Mouse (Mus musculus) intestine, embryonic 16.5 days (tissue): ENCODE data around the gene Mus81. TPM values are rescaled to one million over a fixed set of nuclear protein-coding genes. Genes with fewer than 3 reads are reported as not detected.
A peak's percentile ranks its signal among the peaks of the same experiment; 100 is the strongest.

Source experiments
- ATAC-seq: fragments of 200-750 bp; cut with Nextera tagmentation; 2 replicates; pipeline ENCODE4 v1.8.0; 2017; ENCODE audit warnings: moderate TSS enrichment, moderate library complexity
- H3K27ac ChIP-seq: fragments of 300-500 bp; sonication (generic); 2 replicates; pipeline ENCODE4 v1.5.1; 2014; ENCODE audit warnings: mild to moderate bottlenecking, low read length
- H3K27me3 ChIP-seq: fragments of 300-500 bp; sonication (generic); replicated peaks from 2 replicates; pipeline ENCODE4 v1.6.1; 2014; ENCODE audit warnings: low read length, control low read depth, mixed read lengths; ENCODE audit not compliant: control insufficient read depth, insufficient read depth
- H3K36me3 ChIP-seq: fragments of 300-500 bp; sonication (generic); 2 replicates; pipeline ENCODE4 v1.6.1; 2014; ENCODE audit warnings: low read length, control low read depth; ENCODE audit not compliant: control insufficient read depth, insufficient read depth
- H3K4me1 ChIP-seq: fragments of 300-500 bp; sonication (generic); 2 replicates; pipeline ENCODE4 v1.6.1; 2014; ENCODE audit warnings: low read length, control low read depth, mixed read lengths; ENCODE audit not compliant: control insufficient read depth, insufficient read depth
- H3K4me2 ChIP-seq: fragments of 300-500 bp; sonication (generic); 2 replicates; pipeline ENCODE4 v1.6.1; 2014; ENCODE audit warnings: low read depth, low read length, control low read depth
- H3K4me3 ChIP-seq: fragments of 300-500 bp; sonication (generic); 2 replicates; pipeline ENCODE4 v1.5.1; 2014; ENCODE audit warnings: mild to moderate bottlenecking, low read length
- H3K9ac ChIP-seq: fragments of 300-500 bp; sonication (generic); 2 replicates; pipeline ENCODE4 v1.6.1; 2014; ENCODE audit warnings: low read depth, low read length
- H3K9me3 ChIP-seq: fragments of 300-500 bp; sonication (generic); 2 replicates; pipeline ENCODE4 v1.6.1; 2016; ENCODE audit warnings: low read length, control low read depth; ENCODE audit not compliant: control insufficient read depth
- WGBS: fragments of 180-500 bp; shearing (Covaris S2); extraction: QIAGEN DNeasy Blood & Tissue Kit; methylation state at CpG from one replicate; pipeline ENCODE4 v1.1.7; 2014; 5-methylcytosine and 5-hydroxymethylcytosine counted together
- polyA plus RNA-seq: library from polyadenylated mRNA; unstranded; fragments of >200 nt; fragmentation: Nextera tagmentation; extraction: Ambion mirVana; gene quantifications from 2 replicates; pipeline ENCODE4 v1.2.1, GENCODE M21; 2015

Gene Mus81
- polyA plus RNA-seq, 1 experiment from 2014 or later = 36.5 TPM

GRCm38 (mm10) chr19:5455037-5455436 lies 33.2 kb downstream of the Mus81 start:
- Histone ChIP-seq H3K9me3 (no peaks in the 10 kb centered on the region), H3K4me2 (peak overlapping the region; percentile 98), H3K27me3 (peaks cover 5% of the 10 kb centered on the region), H3K9ac (peak overlapping the region; percentile 85; the same call in 1 of the 2 replicates), H3K36me3 (no peaks in the 10 kb centered on the region; the same call in 1 of the 2 replicates), H3K4me3 (peak overlapping the region; percentile 65), H3K4me1 (peaks cover 22% of the 10 kb centered on the region), H3K27ac (no peak overlapping the region)
- ATAC-seq = no peak
- WGBS = 82% methylated on average over 12 of the region's 12 CpGs

GRCm38 (mm10) chr19:5451766-5452165 lies 36.4 kb downstream of the Mus81 start:
- Histone ChIP-seq H3K27ac (no peak overlapping the region), H3K27me3 (peaks cover 28% of the 10 kb centered on the region), H3K4me1 (peaks cover 30% of the 10 kb centered on the region), H3K4me3 (no peak overlapping the region), H3K9ac (no peak overlapping the region), H3K4me2 (no peak overlapping the region), H3K9me3 (no peaks in the 10 kb centered on the region), H3K36me3 (no peaks in the 10 kb centered on the region; the same call in 1 of the 2 replicates)
- WGBS = 80% methylated on average over 6 of the region's 6 CpGs
- no peak for ATAC-seq

- Histone ChIP-seq H3K27ac (no peak overlapping the region), H3K27me3 (peaks cover 28% of the 10 kb centered on the region), H3K9me3 (no peaks in the 10 kb centered on the region), H3K36me3 (no peaks in the 10 kb centered on the region; the same call in 1 of the 2 replicates), H3K4me1 (peaks cover 10% of the 10 kb centered on the region), H3K4me2 (no peak overlapping the region), H3K9ac (no peak overlapping the region), H3K4me3 (no peak overlapping the region)
- no peak for ATAC-seq
- 76% methylated on average over 3 of the region's 3 CpGs for WGBS
These were observed 38.5 kb downstream of the Mus81 start for GRCm38 (mm10) chr19:5449673-5450072.

- no peaks in the 10 kb centered on the region for H3K36me3 ChIP-seq
- no peak overlapping the region for H3K27ac ChIP-seq
- H3K9ac ChIP-seq = peak overlapping the region; percentile 57; the same call in 1 of the 2 replicates
- H3K27me3 ChIP-seq = peaks cover 28% of the 10 kb centered on the region
- peaks cover 10% of the 10 kb centered on the region; the same call in 1 of the 2 replicates for H3K4me1 ChIP-seq
- peak overlapping the region; percentile 98 for H3K4me2 ChIP-seq
- peak overlapping the region; percentile 62 for H3K4me3 ChIP-seq
- peak; percentile 20; the same call in 1 of the 2 replicates for ATAC-seq
- H3K9me3 ChIP-seq = no peaks in the 10 kb centered on the region
- 6% methylated on average over 36 of the region's 36 CpGs for WGBS
These were observed 39.6 kb downstream of the Mus81 start for GRCm38 (mm10) chr19:5448354-5449150.

- peaks cover 10% of the 10 kb centered on the region; the same call in 1 of the 2 replicates for H3K4me1 ChIP-seq
- H3K27me3 ChIP-seq = peaks cover 28% of the 10 kb centered on the region
- H3K4me2 ChIP-seq = peak within 1 kb of the TSS; percentile 98
- no peaks in the 10 kb centered on the region for H3K36me3 ChIP-seq
- peak within 1 kb of the TSS; percentile 57 for H3K9ac ChIP-seq
- no peak within 1 kb of the TSS for H3K27ac ChIP-seq
- H3K9me3 ChIP-seq = no peaks in the 10 kb centered on the region
- peak; percentile 78 for ATAC-seq
- H3K4me3 ChIP-seq = peak within 1 kb of the TSS; percentile 62
- under 1% methylated on average over 70 of the region's 70 CpGs for WGBS
These were observed 40.5 kb downstream of the Mus81 start, which contains the start of gene Fosl1 for GRCm38 (mm10) chr19:5447515-5448353. TSS of gene Fosl1 (plus strand) at chr19:5447547.

- H3K9me3 ChIP-seq = no peaks in the 10 kb centered on the region
- no peak for ATAC-seq
- H3K36me3 ChIP-seq = no peaks in the 10 kb centered on the region
- H3K4me3 ChIP-seq = no peak overlapping the region
- H3K4me1 ChIP-seq = peaks cover 10% of the 10 kb centered on the region; the same call in 1 of the 2 replicates
- no peak overlapping the region for H3K4me2 ChIP-seq
- H3K27ac ChIP-seq = no peak overlapping the region
- H3K27me3 ChIP-seq = peaks cover 28% of the 10 kb centered on the region
- no peak overlapping the region for H3K9ac ChIP-seq
- 86% methylated on average over 5 of the region's 5 CpGs for WGBS
These were observed 42.5 kb downstream of the Mus81 start for GRCm38 (mm10) chr19:5445747-5446146.

GRCm38 (mm10) chr19:5444954-5445353 lies 43.2 kb downstream of the Mus81 start:
- no peak overlapping the region for H3K9ac ChIP-seq
- ATAC-seq = no peak
- no peaks in the 10 kb centered on the region for H3K36me3 ChIP-seq
- H3K27ac ChIP-seq = no peak overlapping the region
- no peak overlapping the region for H3K4me3 ChIP-seq
- no peaks in the 10 kb centered on the region for H3K9me3 ChIP-seq
- H3K27me3 ChIP-seq = peaks cover 23% of the 10 kb centered on the region
- 24% methylated on average over 7 of the region's 7 CpGs for WGBS
- H3K4me2 ChIP-seq = no peak overlapping the region
- peaks cover 10% of the 10 kb centered on the region; the same call in 1 of the 2 replicates for H3K4me1 ChIP-seq

GRCm38 (mm10) chr19:5444371-5444908 lies 43.8 kb downstream of the Mus81 start:
- Histone ChIP-seq H3K9ac (no peak overlapping the region), H3K4me3 (no peak overlapping the region), H3K4me2 (no peak overlapping the region), H3K27me3 (peaks cover 18% of the 10 kb centered on the region), H3K36me3 (no peaks in the 10 kb centered on the region), H3K9me3 (no peaks in the 10 kb centered on the region), H3K27ac (no peak overlapping the region), H3K4me1 (peaks cover 10% of the 10 kb centered on the region; the same call in 1 of the 2 replicates)
- WGBS = 62% methylated on average over 9 of the region's 9 CpGs
- no peak for ATAC-seq

GRCm38 (mm10) chr19:5433951-5434350 lies 54.3 kb downstream of the Mus81 start:
- no peaks in the 10 kb centered on the region for H3K27me3 ChIP-seq
- 57% methylated on average over 7 of the region's 7 CpGs for WGBS
- H3K4me2 ChIP-seq = peak overlapping the region; percentile 83
- peak overlapping the region; percentile 9; the same call in 1 of the 2 replicates for H3K27ac ChIP-seq
- no peak for ATAC-seq
- no peaks in the 10 kb centered on the region for H3K9me3 ChIP-seq
- H3K4me3 ChIP-seq = no peak overlapping the region
- H3K9ac ChIP-seq = peak overlapping the region; percentile 63
- no peaks in the 10 kb centered on the region for H3K36me3 ChIP-seq
- H3K4me1 ChIP-seq = peaks cover 13% of the 10 kb centered on the region
